In genomic region chr10:99466695-99467094, GRCm38 (mm10) we compare ENCODE assay signal across 15 mouse cellular contexts.
A peak's percentile ranks its signal among the peaks of the same experiment; 100 is the strongest.
DNase-seq lines count a peak whose midpoint lies in the region; ATAC-seq and TF ChIP-seq lines count a peak whose summit lies in the region.
"Had no signal": no experiment of that assay in that cellular context is flagged by ENCODE, and none has a peak within 500 bp of the region (broad histone marks: within the 10 kb centered on the region; RNA-seq: fewer than 3 reads in every experiment).

No protein-coding gene starts in this region.

- DNase-seq in heart, postnatal 4 days: no peak
- no peak for DNase-seq in kidney, postnatal 0 days (ENCODE audit: low spot score)
- no peak for DNase-seq in kidney, adult 2 months
- DNase-seq in frontal cortex, postnatal 10 days (ENCODE audit: low spot score in 2 of 2): no peak
- no peak for DNase-seq in cerebellum, postnatal 36 days
- DNase-seq: cerebellum, adult 8-10 months; lung, postnatal 14 days; thymus, postnatal 36 days had no signal

- WGBS in heart, embryonic 13.5 days: 74% methylated on average over 1 of the region's 1 CpGs
- 100% methylated on average over 1 of the region's 1 CpGs for WGBS in kidney, postnatal 0 days
- WGBS in kidney, adult 2 months: 85% methylated on average over 1 of the region's 1 CpGs
- 67% methylated on average over 1 of the region's 1 CpGs for WGBS in macrophage (ENCODE audit: missing documents)

- no peak for ATAC-seq in heart, embryonic 13.5 days (ENCODE audit: extremely low read depth, insufficient number of reproducible peaks, low FRiP score, low TSS enrichment)
- ATAC-seq in kidney, postnatal 0 days (replicated peaks; ENCODE audit: low FRiP score, low read depth): no peak
- ATAC-seq: inflammation-experienced regulatory T-cells, adult 6 months had no signal

- no peak overlapping the region for H3K9ac ChIP-seq in heart, embryonic 13.5 days
- H3K9ac ChIP-seq in kidney, postnatal 0 days (ENCODE audit: low read depth, low read length): no peak overlapping the region
- H3K9ac ChIP-seq: hindbrain, embryonic 12.5 days; limb, embryonic 15.5 days had no signal

- H3K4me1 ChIP-seq in heart, embryonic 13.5 days: peaks cover under 1% of the 10 kb centered on the region
- no peaks in the 10 kb centered on the region for H3K4me1 ChIP-seq in kidney, postnatal 0 days (replicated peaks; ENCODE audit: insufficient read depth, low read length)
- 0 out of 2 replicates have a peak, but pooled peaks cover 1% of the 10 kb centered on the region for H3K4me1 ChIP-seq in kidney, adult 2 months (ENCODE audit: control insufficient read depth, insufficient read depth, low read length)
- peaks cover 35% of the 10 kb centered on the region for H3K4me1 ChIP-seq in bone marrow macrophage, adult 2 months (ENCODE audit: control insufficient read depth, insufficient read depth, low read length)

- H3K9me3 ChIP-seq in heart, embryonic 13.5 days: no peaks in the 10 kb centered on the region
- H3K9me3 ChIP-seq in kidney, postnatal 0 days (replicated peaks; ENCODE audit: low read length): no peaks in the 10 kb centered on the region
- H3K9me3 ChIP-seq: forebrain, embryonic 10.5 days; hindbrain, embryonic 12.5 days; limb, embryonic 15.5 days had no signal

- H3K79me2 ChIP-seq in macrophage (ENCODE audit: inconsistent target): no peaks in the 10 kb centered on the region

- TF ChIP-seq CTCF in kidney, postnatal 0 days (IDR thresholded peaks at IDR 0.05; ENCODE audit: low read depth): no peak
- TF ChIP-seq CTCF in kidney, adult 2 months (conservative IDR thresholded peaks at IDR 0.05; ENCODE audit: insufficient read depth, insufficient read length, low read depth, low read length): no peak
- no peak for TF ChIP-seq CTCF in bone marrow macrophage, adult 2 months (IDR thresholded peaks at IDR 0.05; ENCODE audit: low read depth, low read length)

- H3K27me3 ChIP-seq in heart, embryonic 13.5 days (replicated peaks): no peaks in the 10 kb centered on the region
- no peaks in the 10 kb centered on the region for H3K27me3 ChIP-seq in kidney, postnatal 0 days (ENCODE audit: insufficient read depth, low read length)
- no peaks in the 10 kb centered on the region for H3K27me3 ChIP-seq in kidney, adult 2 months (replicated peaks; ENCODE audit: control insufficient read depth, insufficient read depth, low read length)
- H3K27me3 ChIP-seq: hindbrain, embryonic 12.5 days had no signal

- no peaks in the 10 kb centered on the region for H3K36me3 ChIP-seq in heart, embryonic 13.5 days
- H3K36me3 ChIP-seq in kidney, postnatal 0 days (ENCODE audit: insufficient read depth, low read length): no peaks in the 10 kb centered on the region
- no peaks in the 10 kb centered on the region for H3K36me3 ChIP-seq in kidney, adult 2 months (ENCODE audit: control insufficient read depth, insufficient read depth, low read length)
- H3K36me3 ChIP-seq in macrophage (ENCODE audit: inconsistent target): no peaks in the 10 kb centered on the region
- H3K36me3 ChIP-seq: forebrain, embryonic 10.5 days; hindbrain, embryonic 12.5 days; limb, embryonic 15.5 days had no signal

- peak overlapping the region; percentile 77 for H3K27ac ChIP-seq in heart, embryonic 13.5 days (replicated peaks)
- peak overlapping the region; percentile 9; the same call in 1 of the 2 replicates for H3K27ac ChIP-seq in kidney, postnatal 0 days
- no peak overlapping the region for H3K27ac ChIP-seq in kidney, adult 2 months (ENCODE audit: insufficient read depth, low read depth, low read length)
- H3K27ac ChIP-seq in bone marrow macrophage, adult 2 months (ENCODE audit: insufficient read depth, low read depth, low read length): peak overlapping the region; percentile 90
- H3K27ac ChIP-seq in macrophage: peak overlapping the region; percentile 93
- H3K27ac ChIP-seq: forebrain, embryonic 10.5 days; hindbrain, embryonic 12.5 days; limb, embryonic 15.5 days had no signal

- no peak overlapping the region for H3K4me2 ChIP-seq in heart, embryonic 13.5 days
- no peak overlapping the region for H3K4me2 ChIP-seq in kidney, postnatal 0 days (ENCODE audit: low read length)
- H3K4me2 ChIP-seq: hindbrain, embryonic 12.5 days; limb, embryonic 15.5 days had no signal

- TF ChIP-seq POLR2A in kidney, adult 2 months (IDR thresholded peaks at IDR 0.05; ENCODE audit: low read depth, low read length): no peak
- TF ChIP-seq POLR2A in bone marrow macrophage, adult 2 months (IDR thresholded peaks at IDR 0.05; ENCODE audit: borderline replicate concordance, low read depth, low read length): no peak

- H3K4me3 ChIP-seq in heart, embryonic 13.5 days: no peak overlapping the region
- H3K4me3 ChIP-seq in kidney, postnatal 0 days (replicated peaks; ENCODE audit: low read depth, low read length): no peak overlapping the region
- no peak overlapping the region for H3K4me3 ChIP-seq in kidney, adult 2 months (ENCODE audit: insufficient read depth, low read depth, low read length)
- no peak overlapping the region; the same call in 1 of the 2 replicates for H3K4me3 ChIP-seq in bone marrow macrophage, adult 2 months (ENCODE audit: insufficient read depth, low read length)
- no peak overlapping the region for H3K4me3 ChIP-seq in macrophage (ENCODE audit: inconsistent target)
- H3K4me3 ChIP-seq: forebrain, embryonic 10.5 days; hindbrain, embryonic 12.5 days; limb, embryonic 15.5 days had no signal
